ENCODE assay signal across 13 mouse cellular contexts in the genomic region with DNA sequence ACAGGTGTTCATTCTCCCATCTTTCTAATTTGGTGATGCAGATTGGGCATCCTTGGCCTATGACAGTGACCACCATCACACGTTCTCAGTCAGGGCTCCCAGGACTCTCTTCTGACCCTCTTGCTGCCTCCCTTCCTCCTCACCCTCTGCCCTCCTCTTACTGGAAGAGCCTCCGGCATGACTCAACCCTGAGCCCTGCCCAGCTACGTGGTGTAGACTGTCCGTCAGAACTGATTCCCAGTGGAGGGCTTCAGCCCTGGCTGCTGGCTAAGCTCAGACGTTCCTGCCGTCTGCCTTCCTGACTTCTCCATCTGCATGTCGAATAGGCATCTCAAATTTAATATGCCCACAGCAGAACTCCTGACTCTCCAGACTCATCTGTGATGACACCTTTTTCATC.
"Had no signal": no experiment of that assay in that cellular context is flagged by ENCODE, and none has a peak within 500 bp of the region (broad histone marks: within the 10 kb centered on the region; RNA-seq: fewer than 3 reads in every experiment).

No protein-coding gene starts in this region.

- DNase-seq: kidney, postnatal 25 days; layer of hippocampus, adult 9-11 months; layer of hippocampus, postnatal 36 days; lung, embryonic 14.5 days; lung, postnatal 14 days; right cerebral cortex, postnatal 14 days; thymus, postnatal 4 days had no signal

- H3K4me3 ChIP-seq: limb, embryonic 15.5 days; liver, embryonic 12.5 days; midbrain, embryonic 12.5 days; stomach, embryonic 15.5 days had no signal

- H3K9me3 ChIP-seq: limb, embryonic 15.5 days; liver, embryonic 12.5 days; midbrain, embryonic 12.5 days; stomach, embryonic 15.5 days had no signal

- H3K4me1 ChIP-seq: liver, embryonic 12.5 days; stomach, embryonic 15.5 days had no signal

- ATAC-seq: liver, embryonic 12.5 days; midbrain, embryonic 16.5 days had no signal

- H3K9ac ChIP-seq: limb, embryonic 15.5 days; liver, embryonic 12.5 days; lung, embryonic 14.5 days; midbrain, embryonic 12.5 days; stomach, embryonic 15.5 days had no signal

- H3K4me2 ChIP-seq: limb, embryonic 15.5 days; liver, embryonic 12.5 days; lung, embryonic 14.5 days; midbrain, embryonic 12.5 days; stomach, embryonic 15.5 days had no signal

- H3K27ac ChIP-seq: limb, embryonic 15.5 days; liver, embryonic 12.5 days; macrophage; midbrain, embryonic 12.5 days; stomach, embryonic 15.5 days had no signal

- H3K36me3 ChIP-seq: limb, embryonic 15.5 days; liver, embryonic 12.5 days; midbrain, embryonic 12.5 days; stomach, embryonic 15.5 days had no signal

- H3K27me3 ChIP-seq: limb, embryonic 15.5 days; liver, embryonic 12.5 days; midbrain, embryonic 12.5 days; stomach, embryonic 15.5 days had no signal
